Comparison of ENCODE assay signal across 8 mouse cellular contexts in the genomic region with DNA sequence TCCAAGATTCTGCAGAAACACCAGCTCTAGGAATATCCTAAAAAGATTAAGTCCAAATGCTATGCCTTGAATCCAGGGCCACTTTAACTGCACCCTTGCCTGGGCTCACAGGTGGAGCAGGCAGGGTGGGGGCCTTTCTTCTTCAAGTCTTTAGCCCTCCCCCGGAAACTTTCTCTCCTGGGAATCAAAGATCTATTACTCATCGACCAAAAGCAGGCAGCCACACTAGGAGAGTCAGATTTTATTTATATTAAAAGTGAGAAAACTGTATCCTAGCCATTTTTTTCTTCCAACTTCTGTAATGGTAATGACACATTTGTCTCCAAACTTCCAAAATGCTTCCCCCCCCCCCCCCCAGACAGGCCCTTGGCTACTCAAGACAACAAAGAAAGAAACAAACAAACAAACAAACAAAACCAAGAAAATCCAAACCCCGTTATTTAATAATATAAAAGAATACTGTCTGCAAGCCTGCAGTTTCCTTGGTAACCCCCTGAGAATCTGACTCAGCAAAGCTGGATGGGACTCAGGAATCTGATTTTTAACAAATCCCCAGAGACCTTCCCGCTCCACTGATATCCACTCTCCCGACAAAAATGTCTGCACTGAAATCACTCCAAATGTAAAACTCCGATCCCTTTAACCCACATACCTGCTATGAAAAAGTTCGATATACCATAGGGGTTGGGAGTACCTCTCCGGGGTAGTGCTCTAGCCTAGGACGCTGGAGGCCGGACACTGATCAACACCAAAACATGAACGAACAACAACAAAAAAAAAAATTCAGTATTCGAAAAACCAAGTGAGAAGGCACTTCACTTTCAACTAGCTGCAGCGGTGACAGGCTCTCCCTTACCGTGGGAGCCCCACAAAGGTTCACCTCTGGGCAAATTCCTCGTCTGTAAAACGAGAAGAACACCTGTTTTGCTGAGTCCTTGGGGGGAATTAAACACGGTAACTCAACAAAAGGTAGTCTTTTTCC.
DNase-seq lines count a peak whose midpoint lies in the region; ATAC-seq and TF ChIP-seq lines count a peak whose summit lies in the region.

No protein-coding gene starts in this region.

- 6% methylated on average over 17 of the region's 17 CpGs for WGBS in lung, embryonic 14.5 days
- WGBS in embryonic facial prominence, embryonic 14.5 days = 3% methylated on average over 17 of the region's 17 CpGs
- 6% methylated on average over 17 of the region's 17 CpGs for WGBS in hindbrain, embryonic 15.5 days

- peaks cover 38% of the 10 kb centered on the region for H3K4me1 ChIP-seq in lung, embryonic 14.5 days (ENCODE audit: insufficient read depth)
- H3K4me1 ChIP-seq in embryonic facial prominence, embryonic 14.5 days (ENCODE audit: control insufficient read depth, insufficient read depth, low read length) = peaks cover 25% of the 10 kb centered on the region
- H3K4me1 ChIP-seq in hindbrain, embryonic 15.5 days (replicated peaks) = peaks cover 36% of the 10 kb centered on the region

- intact Hi-C loops in left cerebral cortex, postnatal 4 days (cut with DNase I) = loop anchor here (10.0 kb wide), 1 partner anchor 66 kb away; a partner anchor contains a TSS

- H3K27me3 ChIP-seq in lung, embryonic 14.5 days (ENCODE audit: insufficient read depth, low read length) = no peaks in the 10 kb centered on the region
- no peaks in the 10 kb centered on the region for H3K27me3 ChIP-seq in embryonic facial prominence, embryonic 14.5 days (replicated peaks; ENCODE audit: control insufficient read depth, insufficient read depth, low read length)
- no peaks in the 10 kb centered on the region for H3K27me3 ChIP-seq in hindbrain, embryonic 15.5 days

- peak overlapping the region; percentile 68 for H3K4me3 ChIP-seq in lung, embryonic 14.5 days (ENCODE audit: low read depth, low read length)
- H3K4me3 ChIP-seq in embryonic facial prominence, embryonic 14.5 days (ENCODE audit: low read depth, low read length) = peak overlapping the region; percentile 69
- H3K4me3 ChIP-seq in hindbrain, embryonic 15.5 days = peak overlapping the region; percentile 74

- H3K36me3 ChIP-seq in lung, embryonic 14.5 days (ENCODE audit: insufficient read depth) = peaks cover 19% of the 10 kb centered on the region
- peaks cover 18% of the 10 kb centered on the region for H3K36me3 ChIP-seq in embryonic facial prominence, embryonic 14.5 days (ENCODE audit: control insufficient read depth, insufficient read depth, low read length)
- H3K36me3 ChIP-seq in hindbrain, embryonic 15.5 days = no peaks in the 10 kb centered on the region

- H3K4me2 ChIP-seq in lung, embryonic 14.5 days = peak overlapping the region; percentile 86
- peak overlapping the region; percentile 72 for H3K4me2 ChIP-seq in embryonic facial prominence, embryonic 14.5 days (ENCODE audit: low read depth, low read length)
- H3K4me2 ChIP-seq in hindbrain, embryonic 15.5 days = peak overlapping the region; percentile 74

- peak overlapping the region; percentile 76 for H3K9ac ChIP-seq in lung, embryonic 14.5 days
- H3K9ac ChIP-seq in embryonic facial prominence, embryonic 14.5 days (ENCODE audit: low read depth, low read length) = peak overlapping the region; percentile 85
- H3K9ac ChIP-seq in hindbrain, embryonic 15.5 days = peak overlapping the region; percentile 72

- peak overlapping the region; percentile 96 for H3K27ac ChIP-seq in lung, embryonic 14.5 days (ENCODE audit: low read depth)
- H3K27ac ChIP-seq in embryonic facial prominence, embryonic 14.5 days (replicated peaks; ENCODE audit: low read depth, low read length) = peak overlapping the region; percentile 92
- peak overlapping the region; percentile 90; the same call in 1 of the 2 replicates for H3K27ac ChIP-seq in hindbrain, embryonic 15.5 days (replicated peaks)

- TF ChIP-seq CTCF in lung, embryonic 14.5 days (IDR thresholded peaks at IDR 0.05; ENCODE audit: low read depth) = no peak

- no peak for ATAC-seq in lung, embryonic 14.5 days (ENCODE audit: insufficient read depth)
- no peak for ATAC-seq in embryonic facial prominence, embryonic 14.5 days (ENCODE audit: low read depth)
- no peak for ATAC-seq in hindbrain, embryonic 15.5 days (ENCODE audit: low FRiP score, low read depth)
- no peak for ATAC-seq in activated CD4-positive, CD25-positive, alpha-beta regulatory T cell, adult 4 months

- H3K9me3 ChIP-seq in lung, embryonic 14.5 days (ENCODE audit: low read depth, low read length) = no peaks in the 10 kb centered on the region
- H3K9me3 ChIP-seq in embryonic facial prominence, embryonic 14.5 days (ENCODE audit: control insufficient read depth, low read length) = 0 out of 2 replicates have a peak, but pooled peaks cover 4% of the 10 kb centered on the region
- H3K9me3 ChIP-seq in hindbrain, embryonic 15.5 days = no peaks in the 10 kb centered on the region

- DNase-seq in lung, embryonic 14.5 days = peak; percentile 71
- no peak for DNase-seq in lung, postnatal 14 days
- peak; percentile 70 for DNase-seq in embryonic facial prominence, embryonic 14.5 days (ENCODE audit: low spot score)
- peak; percentile 39 for DNase-seq in neural tube, embryonic 10.5 days (ENCODE audit: extremely low spot score, low spot score)
- no peak for DNase-seq in ovary, postnatal 10 days (ENCODE audit: low spot score)
- DNase-seq in left cerebral cortex, postnatal 4 days = no peak

Comparison
In these comparisons a context has a peak if more than half of its experiments do, and no peak if none do; other contexts are left out.
1. DNase-seq: peak in lung, embryonic 14.5 days (single experiment), embryonic facial prominence, embryonic 14.5 days (single experiment) and neural tube, embryonic 10.5 days (single experiment); none in lung, postnatal 14 days (single experiment), ovary, postnatal 10 days (single experiment) and left cerebral cortex, postnatal 4 days (single experiment).
2. Peak in every context shown above with its lines, with median percentiles within 50 percentile points of each other: H3K27ac ChIP-seq, H3K4me2 ChIP-seq, H3K4me3 ChIP-seq and H3K9ac ChIP-seq.